8 mouse cellular contexts compared by ENCODE assay signal in genomic region chr1:119453731-119454130, GRCm38 (mm10). TPM values are rescaled to one million over a fixed set of nuclear protein-coding genes. Genes with fewer than 3 reads are reported as not detected.
DNase-seq lines count a peak whose midpoint lies in the region; ATAC-seq and TF ChIP-seq lines count a peak whose summit lies in the region.
"Had no signal": no experiment of that assay in that cellular context is flagged by ENCODE, and none has a peak within 500 bp of the region (broad histone marks: within the 10 kb centered on the region; RNA-seq: fewer than 3 reads in every experiment).

No protein-coding gene starts in this region.

- no peak overlapping the region for H3K27ac ChIP-seq in ES-Bruce4 (ENCODE audit: insufficient read depth, low read length)
- H3K27ac ChIP-seq: limb, embryonic 13.5 days had no signal

- peaks cover 6% of the 10 kb centered on the region for H3K4me1 ChIP-seq in ES-Bruce4 (ENCODE audit: control insufficient read depth, insufficient read depth, low read length)

- TF ChIP-seq POLR2A in ES-Bruce4 (IDR thresholded peaks at IDR 0.05; ENCODE audit: insufficient read depth, low read length): no peak

- H3K36me3 ChIP-seq in ES-Bruce4 (ENCODE audit: control insufficient read depth, insufficient read depth, low read length, poor library complexity, severe bottlenecking): no peaks in the 10 kb centered on the region
- H3K36me3 ChIP-seq: limb, embryonic 13.5 days had no signal

- intact Hi-C loops in gastrocnemius, postnatal 14 days (cut with DNase I; ENCODE audit: low total_unique reads): no loop called here

- H3K27me3 ChIP-seq in ES-Bruce4 (ENCODE audit: control insufficient read depth, insufficient read depth, low read length, poor library complexity, severe bottlenecking): no peaks in the 10 kb centered on the region

- TF ChIP-seq EP300 in ES-Bruce4 (IDR thresholded peaks at IDR 0.05; ENCODE audit: insufficient read depth, low read depth, low read length): peak; percentile 79; the same call in 1 of the 2 replicates

- no peak overlapping the region for H3K9ac ChIP-seq in ES-Bruce4 (ENCODE audit: low read depth, poor library complexity, severe bottlenecking)
- H3K9ac ChIP-seq: limb, embryonic 13.5 days had no signal

- peak; percentile 27 for DNase-seq in kidney, postnatal 10 days
- DNase-seq in kidney, adult 11 months: no peak
- peak; percentile 83 for DNase-seq in Muller cell, postnatal 12 days (ENCODE audit: inconsistent ontology term)
- DNase-seq in gastrocnemius, postnatal 14 days: peak; percentile 56
- DNase-seq in c-Kit-positive CD71-positive TER-119-positive erythroid progenitor cells, embryonic 14.5 days (ENCODE audit: low spot score): no peak

- no peak overlapping the region for H3K4me3 ChIP-seq in ES-Bruce4 (ENCODE audit: low read depth, low read length)
- H3K4me3 ChIP-seq: limb, embryonic 13.5 days had no signal

- ATAC-seq in megakaryocyte, adult 5-6 weeks (ENCODE audit: poor library complexity, severe bottlenecking): no peak

- no peak for TF ChIP-seq CTCF in ES-Bruce4 (IDR thresholded peaks at IDR 0.05; ENCODE audit: low read depth, low read length)

- no peaks in the 10 kb centered on the region for H3K9me3 ChIP-seq in ES-Bruce4 (replicated peaks; ENCODE audit: control insufficient read depth, insufficient read depth, low read length, poor library complexity, severe bottlenecking)
- H3K9me3 ChIP-seq: limb, embryonic 13.5 days had no signal

RNA-seq across cellular contexts. Expression of gene Inhbb, which starts 31.7 kb away (rescaled TPM):
- polyA plus RNA-seq in ES-Bruce4 (2011; ENCODE audit: insufficient read depth, insufficient read length, low read depth, missing spikeins): 1.2 and 1.9 TPM in 2 replicates
- under 1 TPM; 0.16 to 0.53 TPM for total RNA-seq in gastrocnemius, postnatal 14 days (2021)
- total RNA-seq in megakaryocyte, adult 5-6 weeks (2015): not detected in 2 replicates
- total RNA-seq in megakaryocyte, adult 5-6 weeks (2017): not detected in 2 replicates

RNA-seq across cellular contexts. Expression of gene Ralb, which starts 50.9 kb away (rescaled TPM):
- polyA plus RNA-seq in ES-Bruce4 (2011; ENCODE audit: insufficient read depth, insufficient read length, low read depth, missing spikeins): 54.8 and 56.9 TPM in 2 replicates
- total RNA-seq in gastrocnemius, postnatal 14 days (2021): 10 to 100 TPM; 17.2 to 18.9 TPM
- total RNA-seq in megakaryocyte, adult 5-6 weeks (2015): 33.8 and 33.9 TPM in 2 replicates
- 67.8 and 72.4 TPM in 2 replicates for total RNA-seq in megakaryocyte, adult 5-6 weeks (2017)

Comparison
In these comparisons a context has a peak if more than half of its experiments do, and no peak if none do; other contexts are left out.
1. DNase-seq: peak in kidney, postnatal 10 days (single experiment), Muller cell, postnatal 12 days (single experiment) and gastrocnemius, postnatal 14 days (single experiment); none in kidney, adult 11 months (single experiment) and c-Kit-positive CD71-positive TER-119-positive erythroid progenitor cells, embryonic 14.5 days (single experiment).